Mouse (Mus musculus): ENCODE results near the gene 4930524J08Rik.

The 4930524J08Rik gene

DNA sequence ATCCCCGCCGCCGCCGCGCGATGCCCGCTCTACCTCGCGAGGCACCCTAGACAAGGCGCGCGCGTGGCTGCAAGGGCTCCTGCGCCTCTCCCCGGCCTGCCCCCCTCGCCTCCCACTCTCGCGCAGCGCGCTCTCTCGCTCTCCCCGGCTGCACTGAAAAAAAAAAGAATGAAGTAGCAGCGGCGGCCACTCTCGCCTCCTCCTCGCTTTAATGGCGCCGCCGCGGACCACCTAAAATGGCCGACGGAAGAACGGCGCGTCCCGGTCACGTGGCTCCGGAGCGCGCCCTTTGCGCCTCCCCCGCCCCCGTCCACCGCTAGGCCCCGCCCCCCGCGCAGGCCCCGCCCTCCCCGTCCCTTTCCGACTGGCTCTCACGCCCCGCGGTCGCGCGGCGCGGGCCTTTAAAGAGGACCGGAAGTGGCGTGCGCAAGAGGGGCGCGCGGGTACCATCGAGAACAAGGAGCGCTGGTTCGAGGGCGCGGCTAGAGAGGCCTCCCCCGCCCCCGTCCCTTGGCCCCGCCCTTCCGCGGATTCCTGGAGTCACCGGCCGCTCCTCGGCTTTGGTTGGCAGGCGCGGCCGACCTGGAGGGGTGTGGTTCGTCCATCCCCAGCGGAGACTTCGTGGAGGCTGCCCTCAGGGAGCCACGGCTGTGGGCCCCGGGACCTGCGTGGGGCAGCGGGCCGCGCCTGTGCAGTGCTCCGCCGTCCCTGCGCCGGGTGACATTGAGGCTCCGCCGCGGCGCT, at the start of gene 4930524J08Rik, which contains the start of gene Hnrnpd:
4930524J08Rik (plus strand) TSS at position 363 of the 744 bp plus-strand sequence.
Hnrnpd (minus strand) TSS at position 240 of the 744 bp plus-strand sequence.
- peak; percentile 99 for DNase-seq (ENCODE audit: low read depth, low spot score)

GRCm38 (mm10) chr5:99931910-99932309, 47.0 kb upstream of the 4930524J08Rik start:
- DNase-seq (ENCODE audit: low read depth, low spot score): no peak

DNA sequence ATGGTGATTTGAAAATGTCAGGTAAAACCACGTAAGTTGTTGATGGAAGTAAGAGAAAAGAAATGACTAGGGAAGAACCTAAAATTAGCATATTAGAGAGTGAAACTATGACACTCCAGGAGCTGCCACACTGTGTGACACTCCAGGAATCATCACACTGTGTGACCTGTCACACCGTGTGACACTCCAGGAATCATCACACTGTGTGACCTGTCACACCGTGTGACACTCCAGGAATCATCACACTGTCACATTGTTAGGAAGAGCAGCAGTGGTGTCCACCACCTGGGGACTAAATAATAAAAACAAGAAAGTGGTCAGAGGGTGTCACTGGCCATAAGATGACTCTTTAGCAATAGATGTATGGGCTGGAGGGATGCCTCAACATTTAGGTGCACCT, 39.4 kb upstream of the 4930524J08Rik start:
- DNase-seq (ENCODE audit: low read depth, low spot score): no peak

DNA sequence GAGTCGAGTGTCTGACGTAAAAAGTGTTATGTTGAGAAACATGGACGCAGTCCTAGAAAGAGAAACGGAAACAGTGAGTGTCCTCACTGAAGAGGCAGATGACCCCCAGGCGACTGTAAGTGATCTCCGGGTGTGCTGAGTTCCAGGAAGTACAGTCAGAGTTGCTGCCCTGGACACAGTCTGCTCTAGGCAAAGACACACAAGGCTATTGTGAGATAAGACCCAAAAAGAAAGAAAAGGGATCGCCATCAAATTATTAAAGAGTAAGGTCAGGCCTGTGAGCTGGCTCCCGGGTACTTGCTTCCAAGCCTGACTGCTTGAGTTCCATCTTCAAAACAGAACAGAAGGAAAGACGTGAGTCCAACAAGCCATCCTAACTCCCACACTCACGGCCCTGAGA, 37.6 kb upstream of the 4930524J08Rik start:
- no peak for DNase-seq (ENCODE audit: low read depth, low spot score)

- DNase-seq (ENCODE audit: low read depth, low spot score): no peak
These were observed 36.9 kb upstream of the 4930524J08Rik start for GRCm38 (mm10) chr5:99941776-99942502.

GRCm38 (mm10) chr5:99952513-99952912, 26.3 kb upstream of the 4930524J08Rik start:
- no peak for DNase-seq (ENCODE audit: low read depth, low spot score)

DNA sequence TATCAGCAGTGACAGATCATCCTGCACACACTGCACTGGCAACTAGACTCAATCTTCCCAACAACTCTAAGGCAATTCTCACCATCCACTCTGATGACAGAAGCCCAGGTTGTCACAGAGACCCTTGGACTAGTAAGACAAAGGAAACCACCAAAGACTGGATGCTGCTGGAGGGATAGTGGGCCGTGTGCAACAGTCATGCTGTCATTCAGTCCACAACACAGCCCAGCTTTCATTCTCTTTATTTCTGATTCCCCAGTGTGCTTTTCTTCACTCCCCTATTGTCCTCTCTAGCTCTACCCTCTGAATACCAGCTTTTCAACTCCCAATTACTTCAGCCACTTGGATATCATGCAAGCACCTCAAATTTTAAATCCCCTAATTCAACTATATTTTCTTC, 25.0 kb upstream of the 4930524J08Rik start:
- DNase-seq (ENCODE audit: low read depth, low spot score): peak; percentile 31

DNA sequence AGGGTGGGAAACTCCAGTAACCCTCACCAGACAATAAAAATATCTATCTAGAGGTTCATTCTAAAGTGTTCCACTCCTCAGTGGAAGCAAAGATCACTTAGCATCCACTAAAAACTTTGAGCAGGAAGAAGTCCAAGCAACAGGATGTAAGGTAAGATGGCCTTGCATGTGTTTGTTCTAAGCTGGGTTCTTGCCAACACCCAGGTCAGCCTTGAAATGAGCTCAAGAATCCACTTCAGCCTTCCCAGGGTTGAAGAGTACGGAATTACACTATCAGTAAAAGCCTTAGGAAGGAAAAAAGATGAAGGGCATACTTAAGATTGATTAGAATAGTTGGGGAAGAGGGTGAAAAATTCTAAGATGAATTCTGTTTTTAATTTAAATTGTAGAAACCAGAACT, 20.2 kb upstream of the 4930524J08Rik start:
- peak; percentile 10 for DNase-seq (ENCODE audit: low read depth, low spot score)

- DNase-seq (ENCODE audit: low read depth, low spot score): no peak
These were observed 19.5 kb upstream of the 4930524J08Rik start for GRCm38 (mm10) chr5:99959236-99959936.

GRCm38 (mm10) chr5:99959960-99960359, 18.9 kb upstream of the 4930524J08Rik start:
- no peak for DNase-seq (ENCODE audit: low read depth, low spot score)

- DNase-seq (ENCODE audit: low read depth, low spot score): peak; percentile 78
These were observed 4.9 kb upstream of the 4930524J08Rik start for GRCm38 (mm10) chr5:99973941-99974340.

DNA sequence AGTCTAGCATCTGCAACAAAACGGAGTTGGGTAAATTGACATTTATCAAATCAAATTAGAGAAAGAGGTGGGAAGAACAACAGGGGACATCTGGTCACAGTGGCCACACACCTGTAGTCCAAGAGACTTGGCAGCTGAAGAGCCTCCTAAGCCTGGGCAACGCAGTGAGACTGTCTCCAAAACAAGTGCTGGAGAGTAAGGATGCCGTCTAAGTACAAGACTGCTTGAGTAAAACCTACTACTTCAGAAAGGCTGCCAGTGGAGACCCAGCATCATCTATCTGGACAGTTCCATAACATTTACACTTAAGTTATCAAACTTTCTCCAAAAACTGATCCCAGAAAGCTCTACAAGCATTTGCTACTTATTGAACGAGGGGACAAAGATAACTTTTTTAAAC, 3.8 kb upstream of the 4930524J08Rik start:
- DNase-seq (ENCODE audit: low read depth, low spot score): peak; percentile 25

- DNase-seq (ENCODE audit: low read depth, low spot score): no peak
These were observed 3.1 kb upstream of the 4930524J08Rik start for GRCm38 (mm10) chr5:99975776-99976175.

GRCm38 (mm10) chr5:99976334-99976955, 2.4 kb upstream of the 4930524J08Rik start:
- DNase-seq (ENCODE audit: low read depth, low spot score): peak; percentile 14

GRCm38 (mm10) chr5:99977516-99978301, 1.2 kb upstream of the 4930524J08Rik start:
- peak; percentile 79 for DNase-seq (ENCODE audit: low read depth, low spot score)

GRCm38 (mm10) chr5:99983452-99984061, 4.7 kb downstream of the 4930524J08Rik start:
- DNase-seq (ENCODE audit: low read depth, low spot score): no peak

DNA sequence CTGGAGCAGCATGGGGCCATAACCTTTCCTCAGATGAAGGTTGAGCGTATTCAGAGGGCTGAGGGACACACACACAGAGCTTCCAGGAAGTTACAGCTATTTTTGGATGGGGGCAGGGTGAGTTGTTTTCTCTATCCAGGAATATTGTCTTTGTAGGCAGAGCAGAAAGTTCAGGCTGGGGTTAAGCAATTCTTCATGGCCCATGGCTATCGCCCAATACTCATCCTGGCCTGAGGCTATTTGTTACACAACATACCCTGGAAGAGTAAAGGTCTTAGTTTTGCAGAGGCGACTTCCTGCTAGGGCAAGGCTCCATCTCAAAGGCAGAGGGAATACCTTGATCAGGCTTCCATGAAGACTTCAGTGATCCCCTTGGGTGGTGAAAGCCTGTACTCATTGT, 15.3 kb downstream of the 4930524J08Rik start:
- no peak for DNase-seq (ENCODE audit: low read depth, low spot score)

DNA sequence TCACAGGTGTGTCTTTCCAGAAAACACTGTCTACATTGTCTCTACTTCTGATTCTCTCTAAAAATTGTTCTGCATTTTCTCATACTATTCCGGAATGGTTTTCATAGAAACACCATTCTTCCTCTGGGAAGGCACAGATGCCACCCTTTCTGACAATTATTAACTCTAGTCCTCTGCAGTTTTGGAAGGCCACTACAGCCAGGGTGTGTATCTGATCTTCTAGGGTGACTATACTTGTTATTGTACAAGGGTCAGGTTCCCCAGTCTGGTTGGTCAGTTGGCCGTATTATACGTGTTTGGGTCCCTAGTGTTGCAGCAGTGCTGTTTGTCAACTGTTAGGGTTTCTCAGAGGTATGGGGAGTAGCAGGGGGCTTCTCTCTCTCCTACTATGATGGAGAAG, 15.8 kb downstream of the 4930524J08Rik start:
- DNase-seq (ENCODE audit: low read depth, low spot score): no peak

DNA sequence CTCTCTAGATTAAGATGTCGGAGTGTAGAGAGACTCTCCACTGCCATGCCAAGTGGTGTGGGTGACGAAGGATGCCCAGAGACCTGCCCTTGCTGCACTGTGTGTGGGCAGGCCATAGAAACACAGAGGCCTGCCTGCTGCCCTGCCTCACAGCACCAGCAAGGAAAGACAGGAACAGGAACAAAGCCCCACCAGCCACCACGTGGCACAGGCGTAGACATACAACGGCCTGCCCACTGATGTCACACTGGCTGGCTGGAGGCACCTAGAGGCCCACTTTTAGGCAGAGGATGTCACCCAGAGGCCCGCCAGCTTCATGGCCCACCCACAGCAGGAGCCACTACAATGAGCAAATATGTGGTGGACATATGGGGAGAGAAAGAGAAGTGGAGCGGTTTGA, 21.2 kb downstream of the 4930524J08Rik start:
- no peak for DNase-seq (ENCODE audit: low read depth, low spot score)

- no peak for DNase-seq (ENCODE audit: low read depth, low spot score)
These were observed 21.6 kb downstream of the 4930524J08Rik start for GRCm38 (mm10) chr5:100000500-100000899.

DNA sequence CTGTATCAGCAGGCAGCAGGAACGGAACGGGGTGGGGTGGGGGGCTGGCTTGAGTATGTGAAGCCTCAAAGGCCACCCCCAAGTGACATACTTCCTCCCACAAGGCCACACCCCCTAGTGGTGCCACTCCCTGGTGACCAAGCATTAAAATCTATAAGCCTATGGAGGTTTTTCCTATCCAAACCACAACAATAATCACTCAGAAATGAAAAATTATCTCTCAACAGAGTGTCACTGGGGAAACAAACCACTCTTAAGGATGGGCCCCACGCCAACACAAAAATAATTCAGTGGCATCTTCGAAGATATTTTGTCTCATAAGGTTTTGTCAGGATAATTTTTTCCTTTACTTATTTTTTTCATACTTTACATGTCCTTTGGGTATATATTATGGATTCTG, 25.0 kb downstream of the 4930524J08Rik start:
- no peak for DNase-seq (ENCODE audit: low read depth, low spot score)

Measured in brain, adult 2 months (tissue).